Mouse (Mus musculus) intestine, embryonic 15.5 days (tissue): ENCODE data around the gene Abraxas1. TPM values are rescaled to one million over a fixed set of nuclear protein-coding genes. Genes with fewer than 3 reads are reported as not detected.
A peak's percentile ranks its signal among the peaks of the same experiment; 100 is the strongest.

Experiments used
- ATAC-seq: fragments of 200-750 bp; cut with Nextera tagmentation; 2 replicates; pipeline ENCODE4 v1.8.0; 2017; ENCODE audit warnings: moderate TSS enrichment, moderate library complexity
- H3K27ac ChIP-seq: fragments of 300-500 bp; sonication (generic); 2 replicates; pipeline ENCODE4 v1.5.1; 2015; ENCODE audit warnings: mild to moderate bottlenecking, inconsistent platforms
- H3K27me3 ChIP-seq: fragments of 300-500 bp; sonication (generic); replicated peaks from 2 replicates; pipeline ENCODE4 v1.6.1; 2015; ENCODE audit warnings: inconsistent platforms
- H3K36me3 ChIP-seq: fragments of 300-500 bp; sonication (generic); 2 replicates; pipeline ENCODE4 v1.6.1; 2015; ENCODE audit warnings: inconsistent platforms
- H3K4me1 ChIP-seq: fragments of 300-500 bp; sonication (generic); replicated peaks from 2 replicates; pipeline ENCODE4 v1.6.1; 2015; ENCODE audit warnings: inconsistent platforms
- H3K4me2 ChIP-seq: fragments of 300-500 bp; sonication (generic); replicated peaks from 2 replicates; pipeline ENCODE4 v1.6.1; 2015; ENCODE audit warnings: mild to moderate bottlenecking, inconsistent platforms
- H3K4me3 ChIP-seq: fragments of 300-500 bp; sonication (generic); replicated peaks from 2 replicates; pipeline ENCODE4 v1.5.1; 2015; ENCODE audit warnings: inconsistent platforms
- H3K9ac ChIP-seq: fragments of 300-500 bp; sonication (generic); 2 replicates; pipeline ENCODE4 v1.6.1; 2015; ENCODE audit warnings: inconsistent platforms
- H3K9me3 ChIP-seq: fragments of 300-500 bp; sonication (generic); 2 replicates; pipeline ENCODE4 v1.6.1; 2016; ENCODE audit warnings: inconsistent platforms
- WGBS: fragments of 180-500 bp; shearing (Covaris S2); methylation state at CpG from one replicate; pipeline ENCODE4 v1.1.7; 2015; 5-methylcytosine and 5-hydroxymethylcytosine counted together
- polyA plus RNA-seq: library from polyadenylated mRNA; unstranded; fragments of >200 nt; fragmentation: Nextera tagmentation; extraction: Ambion mirVana; gene quantifications from 2 replicates; pipeline ENCODE4 v1.2.1, GENCODE M21; 2015

Gene Abraxas1
- polyA plus RNA-seq, result 26.7 and 30.0 TPM in 2 replicates

GRCm38 (mm10) chr5:100820483-100821184, at the start of gene Abraxas1:
TSS of gene Abraxas1 (minus strand) at chr5:100820965.
- peak within 1 kb of the TSS; percentile 86 for H3K4me2 ChIP-seq
- H3K9ac ChIP-seq, result peak within 1 kb of the TSS; percentile 96
- H3K4me3 ChIP-seq, result peak within 1 kb of the TSS; percentile 91
- ATAC-seq, result peak; percentile 98
- 0 out of 2 replicates have a peak, but pooled peaks cover 2% of the 10 kb centered on the region for H3K4me1 ChIP-seq
- under 1% methylated on average over 63 of the region's 63 CpGs for WGBS
- peak within 1 kb of the TSS; percentile 79 for H3K27ac ChIP-seq
- no peaks in the 10 kb centered on the region for H3K27me3 ChIP-seq
- no peaks in the 10 kb centered on the region for H3K36me3 ChIP-seq
- H3K9me3 ChIP-seq, result no peaks in the 10 kb centered on the region

DNA sequence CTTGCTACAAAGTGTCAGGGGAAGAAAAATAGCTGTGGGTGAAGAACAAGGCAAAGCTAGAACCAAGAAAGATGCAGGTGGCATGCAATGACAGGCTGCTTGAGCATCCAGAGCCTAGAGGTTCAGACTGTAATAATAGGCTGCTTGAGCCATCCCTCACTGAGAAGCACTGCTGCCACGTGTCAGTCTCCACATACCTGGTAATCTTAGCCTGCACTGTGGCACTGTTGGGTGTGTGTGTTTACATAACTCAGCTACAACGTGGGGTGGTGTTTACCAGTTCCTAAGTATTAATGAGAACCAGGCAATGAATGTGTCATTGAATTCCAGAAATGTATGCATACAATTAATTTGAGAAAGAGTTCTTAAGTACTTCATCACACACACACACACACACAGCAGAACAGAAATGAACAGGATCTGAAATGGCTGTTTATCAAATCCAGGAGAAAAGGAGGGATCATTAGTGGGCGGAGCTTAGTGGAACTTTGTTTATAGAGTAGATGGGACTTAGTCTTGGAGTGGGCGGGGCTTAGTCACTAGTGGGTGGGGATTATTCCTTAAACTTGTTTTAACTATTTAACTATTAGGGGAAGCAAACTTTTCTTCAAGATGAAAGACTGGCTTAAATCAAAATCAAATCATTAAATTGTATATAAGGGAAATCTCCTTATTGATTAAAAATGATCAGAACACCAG, 48.6 kb upstream of the Abraxas1 start:
- no peak overlapping the region for H3K4me3 ChIP-seq
- no peaks in the 10 kb centered on the region for H3K27me3 ChIP-seq
- no peaks in the 10 kb centered on the region for H3K36me3 ChIP-seq
- no peaks in the 10 kb centered on the region; the same call in 1 of the 2 replicates for H3K4me1 ChIP-seq
- H3K4me2 ChIP-seq, result no peak overlapping the region
- WGBS, result 42% methylated on average over 4 of the region's 4 CpGs
- ATAC-seq, result peak; percentile 16; the same call in 1 of the 2 replicates
- no peak overlapping the region for H3K27ac ChIP-seq
- no peaks in the 10 kb centered on the region for H3K9me3 ChIP-seq
- no peak overlapping the region for H3K9ac ChIP-seq

GRCm38 (mm10) chr5:100866183-100866582, 45.4 kb upstream of the Abraxas1 start:
- H3K27ac ChIP-seq, result no peak overlapping the region
- no peaks in the 10 kb centered on the region for H3K36me3 ChIP-seq
- no peaks in the 10 kb centered on the region for H3K27me3 ChIP-seq
- no peaks in the 10 kb centered on the region; the same call in 1 of the 2 replicates for H3K4me1 ChIP-seq
- H3K4me2 ChIP-seq, result no peak overlapping the region
- no peak overlapping the region for H3K9ac ChIP-seq
- H3K9me3 ChIP-seq, result no peaks in the 10 kb centered on the region
- H3K4me3 ChIP-seq, result no peak overlapping the region
- WGBS, result 46% methylated on average over 2 of the region's 2 CpGs
- ATAC-seq, result no peak

DNA sequence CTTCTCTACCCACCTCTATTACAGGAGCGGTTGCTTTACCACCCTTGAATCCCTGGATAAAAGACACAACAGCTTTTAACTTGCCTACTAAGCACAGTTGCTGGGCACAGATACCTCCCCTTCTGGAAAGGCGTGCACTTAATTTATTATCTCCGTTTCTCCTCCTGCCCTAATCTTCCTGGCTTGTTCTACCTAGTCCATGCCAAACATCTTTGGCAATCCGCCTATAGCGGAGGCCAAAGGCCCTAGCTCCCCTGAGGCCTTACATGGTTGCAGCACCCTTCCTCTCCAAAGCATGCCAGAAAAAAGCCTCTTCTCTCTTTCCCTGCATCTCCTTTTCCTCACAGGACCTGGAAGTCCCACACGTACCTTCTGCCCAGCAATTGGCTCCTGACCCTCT, 43.7 kb upstream of the Abraxas1 start:
- H3K9ac ChIP-seq, result no peak overlapping the region
- no peak overlapping the region for H3K4me3 ChIP-seq
- H3K4me1 ChIP-seq, result peaks cover 4% of the 10 kb centered on the region; the same call in 1 of the 2 replicates
- no peaks in the 10 kb centered on the region for H3K27me3 ChIP-seq
- no peak overlapping the region for H3K27ac ChIP-seq
- no peaks in the 10 kb centered on the region for H3K36me3 ChIP-seq
- ATAC-seq, result peak; percentile 25; the same call in 1 of the 2 replicates
- no peaks in the 10 kb centered on the region for H3K9me3 ChIP-seq
- WGBS, result 74% methylated on average over 6 of the region's 6 CpGs
- no peak overlapping the region for H3K4me2 ChIP-seq

DNA sequence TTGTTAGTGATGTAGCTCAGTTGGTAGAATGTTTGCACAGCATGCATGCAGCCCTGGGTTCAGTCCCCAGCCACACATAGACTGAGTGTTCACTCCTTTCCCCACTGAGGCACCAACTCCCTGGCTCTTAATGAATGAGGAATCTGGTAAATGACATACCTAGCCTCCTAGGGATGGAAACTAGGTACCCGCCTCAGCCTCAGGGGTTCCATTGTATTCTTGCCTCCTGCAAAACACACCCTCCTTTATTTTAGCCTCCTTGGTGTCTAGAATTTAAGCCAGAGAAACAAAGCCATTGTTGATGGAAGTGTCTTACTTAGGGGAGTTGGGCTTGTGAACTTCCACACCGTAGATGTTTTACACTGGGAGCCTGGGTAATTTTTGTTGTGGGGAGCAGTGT, 42.3 kb upstream of the Abraxas1 start:
- no peak overlapping the region for H3K4me2 ChIP-seq
- 91% methylated on average over 2 of the region's 2 CpGs for WGBS
- no peaks in the 10 kb centered on the region for H3K9me3 ChIP-seq
- no peak overlapping the region for H3K27ac ChIP-seq
- H3K36me3 ChIP-seq, result no peaks in the 10 kb centered on the region
- H3K27me3 ChIP-seq, result no peaks in the 10 kb centered on the region
- no peak for ATAC-seq
- no peak overlapping the region for H3K9ac ChIP-seq
- peaks cover 4% of the 10 kb centered on the region; the same call in 1 of the 2 replicates for H3K4me1 ChIP-seq
- no peak overlapping the region for H3K4me3 ChIP-seq

DNA sequence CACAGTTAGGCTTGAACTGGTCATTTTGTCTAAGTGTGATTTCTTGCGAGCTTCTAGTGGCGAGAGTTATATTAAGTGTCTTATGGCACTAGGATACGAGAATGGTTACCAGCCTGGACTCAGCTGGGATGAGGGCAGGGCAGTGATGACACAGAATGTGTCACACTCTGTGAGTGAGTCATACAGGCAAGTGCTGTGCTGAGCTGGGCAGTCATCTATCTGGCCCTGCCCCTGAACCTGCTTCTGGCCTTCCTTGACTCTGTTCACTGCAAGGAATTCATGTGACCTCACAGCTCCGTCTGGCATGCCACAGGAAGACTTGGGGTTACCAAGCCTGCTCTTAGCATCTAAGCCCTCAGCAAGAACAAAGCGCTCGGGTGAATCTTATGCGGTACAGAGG, 41.0 kb upstream of the Abraxas1 start:
- Histone ChIP-seq H3K4me2 (no peak overlapping the region), H3K9ac (no peak overlapping the region), H3K9me3 (no peaks in the 10 kb centered on the region), H3K4me1 (peaks cover 4% of the 10 kb centered on the region; the same call in 1 of the 2 replicates), H3K4me3 (no peak overlapping the region), H3K36me3 (no peaks in the 10 kb centered on the region), H3K27ac (no peak overlapping the region), H3K27me3 (no peaks in the 10 kb centered on the region)
- WGBS, result 76% methylated on average over 7 of the region's 7 CpGs
- ATAC-seq, result peak; percentile 73

- ATAC-seq, result peak; percentile 51; the same call in 1 of the 2 replicates
- H3K9me3 ChIP-seq, result no peaks in the 10 kb centered on the region
- no peaks in the 10 kb centered on the region for H3K27me3 ChIP-seq
- no peak overlapping the region for H3K4me2 ChIP-seq
- no peak overlapping the region for H3K27ac ChIP-seq
- no peak overlapping the region for H3K4me3 ChIP-seq
- 49% methylated on average over 4 of the region's 4 CpGs for WGBS
- no peak overlapping the region for H3K9ac ChIP-seq
- H3K36me3 ChIP-seq, result no peaks in the 10 kb centered on the region
- H3K4me1 ChIP-seq, result peaks cover 4% of the 10 kb centered on the region; the same call in 1 of the 2 replicates
Measured at GRCm38 (mm10) chr5:100861140-100861539, 40.4 kb upstream of the Abraxas1 start.

GRCm38 (mm10) chr5:100860417-100861053, 39.8 kb upstream of the Abraxas1 start:
- no peaks in the 10 kb centered on the region for H3K27me3 ChIP-seq
- H3K27ac ChIP-seq, result no peak overlapping the region
- WGBS, result 65% methylated on average over 12 of the region's 12 CpGs
- H3K9ac ChIP-seq, result no peak overlapping the region
- H3K4me1 ChIP-seq, result peaks cover 4% of the 10 kb centered on the region; the same call in 1 of the 2 replicates
- no peak overlapping the region for H3K4me3 ChIP-seq
- H3K4me2 ChIP-seq, result no peak overlapping the region
- no peaks in the 10 kb centered on the region for H3K9me3 ChIP-seq
- H3K36me3 ChIP-seq, result no peaks in the 10 kb centered on the region
- peak; percentile 48 for ATAC-seq

DNA sequence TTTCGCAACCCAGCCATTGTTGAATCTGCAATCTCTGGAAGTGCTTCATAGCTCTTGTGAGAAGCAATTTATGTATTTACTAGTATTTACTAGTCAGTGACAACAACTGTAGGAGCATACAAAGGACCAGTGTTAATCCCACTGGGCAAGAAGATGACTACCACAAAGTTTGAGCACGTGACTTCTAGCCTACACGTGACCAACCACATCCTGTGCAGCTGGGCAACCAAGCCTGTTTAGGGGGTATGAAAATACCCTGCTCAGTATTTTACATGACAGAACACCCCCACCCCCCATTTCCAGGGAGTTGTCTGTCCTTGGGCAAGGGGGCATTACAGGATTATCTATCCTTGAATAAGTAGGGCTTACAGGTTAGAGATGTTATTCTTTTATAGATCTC, 35.8 kb upstream of the Abraxas1 start:
- WGBS, result 84% methylated on average over 3 of the region's 3 CpGs
- Histone ChIP-seq H3K4me3 (no peak overlapping the region), H3K9ac (no peak overlapping the region), H3K4me2 (no peak overlapping the region), H3K4me1 (peaks cover 4% of the 10 kb centered on the region; the same call in 1 of the 2 replicates), H3K27ac (no peak overlapping the region), H3K36me3 (no peaks in the 10 kb centered on the region), H3K27me3 (no peaks in the 10 kb centered on the region), H3K9me3 (no peaks in the 10 kb centered on the region)
- ATAC-seq, result no peak

DNA sequence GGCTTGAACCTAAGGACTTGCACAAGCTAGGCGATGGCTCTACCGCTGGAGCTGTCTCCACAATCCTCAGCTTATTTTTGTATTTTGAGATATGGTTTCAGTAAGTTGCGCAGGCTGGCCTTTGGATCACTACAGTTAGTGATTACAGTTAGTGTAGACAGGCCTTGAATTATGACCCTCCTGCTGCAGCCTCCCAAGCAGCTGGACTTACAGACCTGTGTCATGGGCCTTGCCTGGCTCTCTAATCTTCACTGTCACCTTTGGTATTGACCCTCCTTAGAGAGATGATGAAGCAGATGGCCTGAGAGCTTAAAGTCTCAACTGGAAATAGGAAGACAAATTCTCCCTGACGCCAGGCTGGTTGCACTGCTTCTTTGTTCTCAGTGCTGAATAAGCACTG, 33.2 kb upstream of the Abraxas1 start:
- Histone ChIP-seq H3K4me2 (no peak overlapping the region), H3K36me3 (no peaks in the 10 kb centered on the region), H3K4me3 (no peak overlapping the region), H3K27me3 (no peaks in the 10 kb centered on the region), H3K9ac (no peak overlapping the region), H3K27ac (no peak overlapping the region), H3K4me1 (no peaks in the 10 kb centered on the region), H3K9me3 (no peaks in the 10 kb centered on the region)
- WGBS, result 86% methylated on average over 4 of the region's 4 CpGs
- peak; percentile 72 for ATAC-seq

DNA sequence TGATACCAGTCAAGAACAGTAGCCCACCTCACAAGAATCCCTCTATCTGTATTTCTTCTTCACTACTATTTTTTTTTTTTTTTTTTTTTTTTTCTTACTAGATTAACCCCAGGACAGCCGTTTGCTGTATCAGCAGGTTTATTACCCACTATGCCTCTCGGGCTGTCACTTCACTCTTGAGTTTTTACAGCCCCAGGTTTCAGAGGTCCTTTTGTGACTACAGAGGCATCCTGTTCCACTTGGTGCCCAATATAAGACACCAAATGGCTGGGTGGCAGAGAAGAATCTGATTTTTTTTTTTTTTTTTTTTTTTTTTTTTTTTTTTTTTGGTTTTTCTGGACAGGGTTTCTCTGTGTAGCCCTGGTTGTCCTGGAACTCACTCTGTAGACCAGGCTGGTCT, 26.4 kb upstream of the Abraxas1 start:
- Histone ChIP-seq H3K4me1 (peaks cover 9% of the 10 kb centered on the region; the same call in 1 of the 2 replicates), H3K27me3 (no peaks in the 10 kb centered on the region), H3K36me3 (no peaks in the 10 kb centered on the region), H3K9me3 (no peaks in the 10 kb centered on the region), H3K9ac (no peak overlapping the region), H3K4me2 (peak overlapping the region; percentile 96), H3K27ac (no peak overlapping the region), H3K4me3 (peak overlapping the region; percentile 59)
- 13% methylated on average over 2 of the region's 2 CpGs for WGBS
- no peak for ATAC-seq

DNA sequence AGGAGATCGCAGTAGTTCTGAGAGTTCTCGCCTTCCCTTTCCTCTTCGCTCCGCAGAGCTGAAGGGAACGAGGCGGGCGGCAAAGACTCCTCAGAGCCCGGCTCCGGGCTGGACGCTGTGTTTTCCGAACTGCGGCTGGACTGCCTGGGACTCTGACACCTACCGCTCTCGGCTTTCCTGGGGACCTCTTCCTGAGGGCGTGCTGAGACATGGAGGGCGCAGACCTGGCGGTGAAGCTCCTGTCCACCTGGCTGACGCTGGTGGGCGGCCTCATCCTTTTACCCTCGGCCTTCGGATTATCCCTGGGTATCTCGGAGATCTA, 25.8 kb upstream of the Abraxas1 start:
- no peaks in the 10 kb centered on the region for H3K27me3 ChIP-seq
- H3K4me2 ChIP-seq, result peak overlapping the region; percentile 96
- peak overlapping the region; percentile 59 for H3K4me3 ChIP-seq
- peak overlapping the region; percentile 59 for H3K27ac ChIP-seq
- peak overlapping the region; percentile 70 for H3K9ac ChIP-seq
- peak; percentile 54 for ATAC-seq
- no peaks in the 10 kb centered on the region for H3K9me3 ChIP-seq
- peaks cover 9% of the 10 kb centered on the region; the same call in 1 of the 2 replicates for H3K4me1 ChIP-seq
- under 1% methylated on average over 22 of the region's 22 CpGs for WGBS
- H3K36me3 ChIP-seq, result no peaks in the 10 kb centered on the region
